Mouse (Mus musculus) spleen, adult 2 months (tissue): ENCODE measurements around the gene Arsb. TPM values are rescaled to one million over a fixed set of nuclear protein-coding genes. Genes with fewer than 3 reads are reported as not detected.

ENCODE experiments used
- DNase-seq, 2 experiments: peaks; one replicate each; pipeline versions ENCODE4 v3.0.0 to v3.0.0-alpha.2; 2012 to 2021; ENCODE audit warnings: low spot score in 2 of 2, low read depth in 1 of 2
- H3K27ac ChIP-seq: fragments of 200-500 bp; 2 replicates; pipeline ENCODE4 v1.5.1; 2012; ENCODE audit warnings: low read length, inconsistent platforms; ENCODE audit not compliant: insufficient read depth
- H3K27me3 ChIP-seq: fragments of 200-500 bp; 2 replicates; pipeline ENCODE4 v1.6.1; 2012; ENCODE audit warnings: mild to moderate bottlenecking, moderate library complexity, low read length, inconsistent platforms; ENCODE audit not compliant: control insufficient read depth, insufficient read depth
- H3K36me3 ChIP-seq: fragments of 200-500 bp; 2 replicates; pipeline ENCODE4 v1.6.1; 2012; ENCODE audit warnings: mild to moderate bottlenecking, low read length, inconsistent platforms; ENCODE audit not compliant: control insufficient read depth, insufficient read depth
- H3K4me1 ChIP-seq: fragments of 200-500 bp; 2 replicates; pipeline ENCODE4 v1.6.1; 2011; ENCODE audit warnings: inconsistent platforms; ENCODE audit not compliant: control insufficient read depth, insufficient read depth, insufficient read length
- H3K4me3 ChIP-seq: fragments of 200-500 bp; 2 replicates; pipeline ENCODE4 v1.5.1; 2011; ENCODE audit warnings: mild to moderate bottlenecking, inconsistent platforms; ENCODE audit not compliant: insufficient read depth, insufficient read length; ENCODE audit errors: extremely low read depth
- CTCF ChIP-seq: fragments of 200-500 bp; IDR thresholded peaks from 2 replicates; pipeline ENCODE4 v1.5.1; 2011; ENCODE audit warnings: mild to moderate bottlenecking, inconsistent platforms; ENCODE audit not compliant: insufficient read depth, insufficient read length, insufficient replicate concordance; ENCODE audit errors: extremely low read depth
- POLR2A ChIP-seq: fragments of 200-500 bp; IDR thresholded peaks from 2 replicates; pipeline ENCODE4 v1.6.1; 2011; ENCODE audit warnings: low read depth, low read length, inconsistent platforms
- WGBS: fragments of 180-500 bp; shearing (Covaris S2); methylation state at CpG from one replicate; pipeline ENCODE4 v1.1.7; 2018; 5-methylcytosine and 5-hydroxymethylcytosine counted together
- polyA plus RNA-seq: library from polyadenylated mRNA; depleted of rRNA; stranded (reverse); fragments of >200 nt; gene quantifications from 2 replicates; pipeline ENCODE4 v1.2.3, GENCODE M21; 2012

Gene Arsb
- polyA plus RNA-seq, 1 experiment = 16.6 TPM

DNA sequence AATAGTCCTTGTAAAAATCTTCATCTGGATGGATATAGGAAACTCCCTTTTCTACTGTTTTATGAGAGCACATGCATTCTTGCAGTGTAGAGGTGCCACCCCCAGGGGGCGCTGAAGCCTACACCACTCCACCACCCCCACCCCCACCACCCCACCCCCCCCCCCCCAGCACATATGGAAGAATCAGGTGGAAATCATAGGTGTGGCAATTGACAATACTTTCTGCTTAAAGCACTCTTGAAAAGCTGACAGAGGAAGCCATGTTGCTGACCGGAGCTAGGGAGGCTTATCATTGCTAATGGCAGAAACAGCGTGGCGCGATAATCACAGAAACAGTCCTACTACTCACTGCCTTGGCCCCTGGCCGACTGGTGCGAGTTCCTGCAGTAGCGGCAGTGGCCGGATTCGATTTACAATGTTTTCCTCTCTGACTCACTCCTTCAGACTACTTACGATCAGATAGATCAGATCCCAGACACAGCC is 84.3 kb downstream of the Arsb start:
- TF ChIP-seq POLR2A (no peak), CTCF (no peak)
- 70% methylated on average over 11 of the region's 11 CpGs for WGBS
- H3K4me1 ChIP-seq = no peaks in the 10 kb centered on the region
- no peak overlapping the region for H3K4me3 ChIP-seq
- H3K27ac ChIP-seq = no peak overlapping the region
- H3K27me3 ChIP-seq = no peaks in the 10 kb centered on the region
- H3K36me3 ChIP-seq = no peaks in the 10 kb centered on the region
- no peak for DNase-seq

DNA sequence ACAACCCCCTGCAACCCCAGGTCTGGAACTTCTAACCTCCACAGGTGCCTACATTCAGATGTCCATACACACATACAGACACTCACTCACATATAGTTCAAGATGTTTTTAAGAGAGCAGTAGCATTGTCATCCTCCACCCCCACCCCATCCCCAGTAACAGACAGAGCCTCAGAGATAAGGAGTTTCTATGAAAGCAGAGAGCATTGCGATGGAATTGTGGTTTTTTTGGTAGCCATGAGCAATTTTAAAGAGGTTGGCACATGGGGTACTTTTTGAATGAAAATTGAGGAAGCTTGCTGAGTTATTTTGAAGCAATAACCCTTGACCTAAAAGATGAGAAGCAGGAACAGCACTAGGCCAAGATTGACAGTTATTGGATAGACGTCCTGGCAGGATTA is 89.8 kb downstream of the Arsb start:
- no peak for DNase-seq
- Histone ChIP-seq H3K4me1 (no peaks in the 10 kb centered on the region), H3K4me3 (no peak overlapping the region), H3K27me3 (no peaks in the 10 kb centered on the region), H3K36me3 (no peaks in the 10 kb centered on the region), H3K27ac (no peak overlapping the region)
- 42% methylated on average over 2 of the region's 2 CpGs for WGBS
- no peak for TF ChIP-seq POLR2A
- no peak for TF ChIP-seq CTCF

DNA sequence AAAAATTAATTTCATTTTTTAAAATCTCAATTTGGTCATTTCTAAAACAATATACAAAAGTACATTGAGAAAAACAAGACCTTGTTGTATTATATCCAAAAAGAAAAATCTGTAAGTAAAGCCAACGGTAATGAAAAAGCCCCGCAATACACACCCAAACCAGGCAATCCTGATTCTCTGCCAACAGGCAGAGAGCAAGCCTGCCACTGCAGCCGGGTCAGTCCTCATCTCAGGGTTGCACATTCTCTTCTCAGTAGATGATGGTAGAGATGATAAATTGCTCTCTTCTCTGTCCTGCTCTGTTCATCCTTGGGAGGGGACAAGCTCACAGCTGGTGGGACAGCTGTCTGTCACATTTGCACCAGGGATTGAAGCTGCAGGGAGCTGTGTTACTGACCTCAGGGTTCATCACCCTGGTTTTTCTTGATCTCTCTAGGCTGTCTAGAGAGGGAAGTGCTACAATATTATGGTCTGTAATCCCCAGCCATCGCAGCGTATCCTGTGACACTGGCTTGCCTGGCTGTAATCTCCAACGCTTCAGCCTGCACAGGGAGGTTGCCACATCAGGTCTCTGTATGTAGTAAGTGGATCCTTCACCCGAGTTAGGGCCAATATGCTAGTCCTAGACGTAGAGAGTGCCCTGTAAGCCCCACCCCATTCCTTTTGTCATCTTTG is 92.8 kb downstream of the Arsb start:
- TF ChIP-seq POLR2A (no peak), CTCF (no peak)
- no peaks in the 10 kb centered on the region for H3K4me1 ChIP-seq
- H3K36me3 ChIP-seq = 0 out of 2 replicates have a peak, but pooled peaks cover 2% of the 10 kb centered on the region
- H3K27ac ChIP-seq = no peak overlapping the region
- H3K4me3 ChIP-seq = no peak overlapping the region
- WGBS = 78% methylated on average over 8 of the region's 8 CpGs
- H3K27me3 ChIP-seq = no peaks in the 10 kb centered on the region
- DNase-seq = no peak

DNA sequence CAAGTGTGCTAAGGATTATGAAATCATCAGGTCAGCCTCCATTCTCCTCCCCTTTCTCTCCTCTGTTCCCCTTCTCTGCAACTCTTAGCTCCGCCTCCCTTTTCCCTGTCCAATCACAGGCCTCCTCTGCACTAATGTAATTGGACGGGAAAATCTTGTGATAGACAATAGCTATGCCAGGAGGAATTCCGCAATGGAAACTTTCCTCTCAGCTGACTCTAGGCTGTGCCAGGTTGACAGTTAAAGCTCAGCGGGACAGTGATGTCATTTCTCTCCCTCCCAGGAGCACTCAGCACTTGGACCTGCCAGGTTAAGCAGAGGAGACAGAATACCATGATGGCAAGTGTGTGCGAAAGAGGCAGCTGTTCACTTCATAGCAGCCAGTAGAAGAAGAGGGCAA is 95.2 kb downstream of the Arsb start:
- no peak for DNase-seq
- TF ChIP-seq CTCF = no peak
- no peak for TF ChIP-seq POLR2A
- Histone ChIP-seq H3K4me1 (no peaks in the 10 kb centered on the region), H3K27ac (no peak overlapping the region), H3K36me3 (0 out of 2 replicates have a peak, but pooled peaks cover 2% of the 10 kb centered on the region), H3K4me3 (no peak overlapping the region), H3K27me3 (no peaks in the 10 kb centered on the region)
- WGBS = 93% methylated on average over 5 of the region's 5 CpGs

DNA sequence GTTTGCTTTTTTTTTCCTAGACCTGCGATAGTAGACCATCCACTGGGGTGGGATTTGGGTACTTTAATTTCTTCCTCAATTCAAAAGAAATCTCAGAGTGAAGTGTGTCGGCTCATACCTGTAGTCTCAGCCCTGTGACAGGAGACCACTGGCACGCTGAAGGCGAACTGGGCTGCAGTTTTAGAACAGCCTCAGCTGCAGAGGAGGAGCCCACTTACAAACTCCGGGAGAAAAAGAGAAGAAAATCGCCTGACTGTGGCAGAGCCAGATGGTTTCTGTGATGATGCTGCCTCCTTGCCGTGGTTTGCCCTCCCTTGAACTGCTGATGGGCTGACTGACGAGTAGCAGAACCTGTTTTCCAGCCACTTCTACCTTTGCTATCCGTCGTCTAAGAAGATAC is 100.3 kb downstream of the Arsb start:
- Histone ChIP-seq H3K36me3 (0 out of 2 replicates have a peak, but pooled peaks cover 2% of the 10 kb centered on the region), H3K4me1 (no peaks in the 10 kb centered on the region), H3K27me3 (no peaks in the 10 kb centered on the region), H3K27ac (no peak overlapping the region), H3K4me3 (no peak overlapping the region)
- WGBS = 90% methylated on average over 10 of the region's 10 CpGs
- no peak for DNase-seq
- TF ChIP-seq CTCF = no peak
- no peak for TF ChIP-seq POLR2A

DNA sequence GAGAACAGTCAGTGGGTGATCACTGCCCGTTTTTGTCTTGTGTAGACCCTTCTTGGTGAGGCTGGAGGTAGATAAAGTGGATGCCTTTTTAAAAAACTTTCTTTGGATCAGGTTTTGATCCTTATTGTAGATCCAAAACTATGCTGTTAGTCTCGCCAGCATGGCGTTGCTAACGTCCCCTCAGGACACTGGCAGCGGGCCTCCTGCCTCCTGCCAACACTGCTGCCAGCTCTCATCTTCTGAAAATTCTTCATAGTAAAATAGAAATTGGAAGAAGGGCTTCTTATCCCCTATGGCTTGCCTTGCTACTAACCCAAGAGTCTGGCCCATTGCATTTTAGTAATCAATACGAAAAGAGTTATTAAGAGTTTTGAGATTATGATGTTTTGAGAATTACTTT is 101.2 kb downstream of the Arsb start:
- Histone ChIP-seq H3K27ac (no peak overlapping the region), H3K4me1 (no peaks in the 10 kb centered on the region), H3K4me3 (no peak overlapping the region), H3K36me3 (no peaks in the 10 kb centered on the region), H3K27me3 (no peaks in the 10 kb centered on the region)
- TF ChIP-seq POLR2A = no peak
- TF ChIP-seq CTCF = no peak
- no peak for DNase-seq
- WGBS = 90% methylated on average over 6 of the region's 6 CpGs

DNA sequence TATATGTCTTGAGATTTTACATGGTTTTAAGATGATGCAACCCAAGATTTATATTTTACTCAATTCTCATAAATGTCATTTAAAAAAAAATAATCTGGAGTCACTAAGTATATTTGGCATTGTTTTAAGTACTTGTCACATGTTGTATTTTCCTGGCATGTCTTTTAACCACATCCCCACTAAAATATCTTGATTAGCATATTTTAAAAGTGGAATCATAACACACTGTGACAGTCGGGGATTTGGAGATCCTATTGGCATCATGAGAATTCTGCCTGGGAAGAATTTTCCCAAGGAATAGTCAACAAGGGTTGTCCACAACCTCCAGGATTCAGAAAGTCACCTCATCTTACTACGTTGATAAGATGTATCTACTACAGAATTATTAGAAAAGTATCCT is 106.5 kb downstream of the Arsb start:
- Histone ChIP-seq H3K4me1 (no peaks in the 10 kb centered on the region), H3K36me3 (no peaks in the 10 kb centered on the region), H3K27me3 (no peaks in the 10 kb centered on the region), H3K27ac (no peak overlapping the region), H3K4me3 (no peak overlapping the region)
- DNase-seq = no peak
- TF ChIP-seq POLR2A = no peak
- no peak for TF ChIP-seq CTCF
- 81% methylated on average over 2 of the region's 2 CpGs for WGBS
